Mouse (Mus musculus): Measurements from ENCODE around the gene Far2. TPM values are rescaled to one million over a fixed set of nuclear protein-coding genes. Genes with fewer than 3 reads are reported as not detected.
A peak's percentile ranks its signal among the peaks of the same experiment; 100 is the strongest.

The Far2 gene
- total RNA-seq (2014; fragmentation: Nextera tagmentation) (3.5 and 4.2 TPM in 2 replicates), total RNA-seq (2017) (3.3 and 3.7 TPM in 2 replicates), polyA plus RNA-seq (2012) (0.16 and 0.17 TPM in 2 replicates)

- ATAC-seq (ENCODE audit: extremely low read depth, insufficient number of reproducible peaks, low FRiP score, poor library complexity, severe bottlenecking) (no peak), DNase-seq (ENCODE audit: low spot score) (no peak)
- no peaks in the 10 kb centered on the region for H3K27me3 ChIP-seq (ENCODE audit: insufficient read depth, low read length)
- H3K9me3 ChIP-seq (replicated peaks) = no peaks in the 10 kb centered on the region
- H3K4me3 ChIP-seq (ENCODE audit: low read depth, low read length) = no peak within 1 kb of the TSS
- no peaks in the 10 kb centered on the region for H3K4me1 ChIP-seq (ENCODE audit: insufficient read depth, low read depth, low read length)
- TF ChIP-seq CTCF (IDR thresholded peaks at IDR 0.05; ENCODE audit: low read depth, low read length) (no peak), GATA1 (IDR thresholded peaks at IDR 0.05; ENCODE audit: borderline replicate concordance, low read length) (no peak)
- H3K36me3 ChIP-seq (replicated peaks) = no peaks in the 10 kb centered on the region
Observed at GRCm38 (mm10) chr6:148046881-148047649, at the start of gene Far2. TSS of gene Far2 (plus strand) at chr6:148047259.

- no peaks in the 10 kb centered on the region for H3K4me1 ChIP-seq (ENCODE audit: insufficient read depth, low read depth, low read length)
- TF ChIP-seq POLR2AphosphoS5 (IDR thresholded peaks at IDR 0.05; ENCODE audit: insufficient replicate concordance, low read depth, low read length) (no peak), GATA2 (IDR thresholded peaks at IDR 0.05; ENCODE audit: borderline replicate concordance, low read depth, low read length) (no peak), CTCF (IDR thresholded peaks at IDR 0.05; ENCODE audit: low read depth, low read length) (no peak)
- no peak for ATAC-seq (ENCODE audit: extremely low read depth, insufficient number of reproducible peaks, low FRiP score, poor library complexity, severe bottlenecking)
Observed at GRCm38 (mm10) chr6:148000483-148000882, 46.6 kb upstream of the Far2 start.

DNA sequence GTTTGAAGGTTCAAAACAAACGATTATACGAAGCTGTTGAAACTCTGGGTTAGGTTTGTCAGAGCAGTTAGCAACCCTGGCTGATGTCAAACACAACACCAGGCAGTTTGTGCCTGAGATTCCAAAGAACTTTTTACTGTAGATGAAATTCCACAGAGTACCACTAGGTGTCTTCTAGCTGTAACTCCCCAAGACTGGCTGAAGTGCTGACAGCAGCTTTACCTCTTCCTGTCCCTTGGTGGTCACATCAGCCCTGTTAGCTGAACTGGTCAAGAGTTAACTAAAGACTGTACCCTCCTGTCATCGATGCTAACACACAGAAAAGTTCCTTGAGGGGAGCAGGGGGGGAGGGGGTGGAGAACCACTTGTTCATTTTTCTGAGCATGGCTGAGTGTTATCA is 46.0 kb upstream of the Far2 start:
- Histone ChIP-seq H3K4me3 (ENCODE audit: low read depth, low read length) (no peak overlapping the region), H3K9me3 (replicated peaks) (no peaks in the 10 kb centered on the region), H3K27me3 (ENCODE audit: insufficient read depth, low read length) (no peaks in the 10 kb centered on the region), H3K4me1 (ENCODE audit: insufficient read depth, low read depth, low read length) (no peaks in the 10 kb centered on the region), H3K36me3 (replicated peaks) (no peaks in the 10 kb centered on the region)
- DNase-seq (ENCODE audit: low spot score) (no peak), ATAC-seq (ENCODE audit: extremely low read depth, insufficient number of reproducible peaks, low FRiP score, poor library complexity, severe bottlenecking) (0 out of 2 replicates have a peak, but pooled peaks have one; percentile 40)
- TF ChIP-seq CTCF (IDR thresholded peaks at IDR 0.05; ENCODE audit: low read depth, low read length) = peak; percentile 21; the same call in 1 of the 2 replicates
- TF ChIP-seq POLR2AphosphoS5 (IDR thresholded peaks at IDR 0.05; ENCODE audit: insufficient replicate concordance, low read depth, low read length) = no peak

More at GRCm38 (mm10) chr6:148000483-148000882, 46.6 kb upstream of the Far2 start:
- no peak for DNase-seq (ENCODE audit: low spot score)
- Histone ChIP-seq H3K4me3 (ENCODE audit: low read depth, low read length) (no peak overlapping the region), H3K27me3 (ENCODE audit: insufficient read depth, low read length) (no peaks in the 10 kb centered on the region), H3K36me3 (replicated peaks) (no peaks in the 10 kb centered on the region), H3K9me3 (replicated peaks) (no peaks in the 10 kb centered on the region)

DNA sequence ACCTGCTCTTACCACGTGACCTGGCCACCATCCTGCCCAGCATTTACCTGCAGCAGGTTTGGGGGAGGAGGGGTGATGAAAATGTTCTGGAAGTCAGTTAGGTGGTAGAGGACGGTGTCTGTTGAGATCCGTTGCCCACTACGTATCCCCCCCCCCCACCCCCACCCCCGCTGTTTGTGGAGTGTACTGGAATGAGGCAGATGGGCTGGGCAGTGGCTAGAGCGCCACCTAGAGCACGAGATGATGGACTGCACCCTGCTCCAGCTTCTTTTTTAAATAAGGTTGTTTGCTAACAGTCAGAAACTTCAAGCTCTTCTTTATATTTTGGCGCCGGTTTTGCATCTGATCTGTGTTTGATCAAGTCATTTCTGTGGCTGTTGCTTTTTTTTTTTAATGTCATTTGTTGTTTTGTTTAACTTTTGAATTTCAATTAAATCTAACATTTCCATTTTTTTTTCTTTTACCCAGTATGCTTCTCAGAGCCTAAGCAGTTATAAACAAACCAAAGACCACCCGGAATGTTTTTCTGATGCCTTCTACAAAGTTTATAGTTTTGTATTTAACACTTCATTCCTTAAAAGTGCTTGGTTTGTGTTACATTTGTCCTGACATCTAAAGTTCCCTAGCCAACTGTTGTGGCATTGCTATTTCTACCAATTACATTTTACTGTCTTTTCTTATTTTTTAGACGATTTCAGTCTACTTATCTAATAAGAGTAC is 40.8 kb upstream of the Far2 start:
- ATAC-seq (ENCODE audit: extremely low read depth, insufficient number of reproducible peaks, low FRiP score, poor library complexity, severe bottlenecking) (no peak), DNase-seq (ENCODE audit: low spot score) (no peak)
- H3K4me1 ChIP-seq (ENCODE audit: insufficient read depth, low read depth, low read length) = no peaks in the 10 kb centered on the region
- no peaks in the 10 kb centered on the region for H3K9me3 ChIP-seq (replicated peaks)
- TF ChIP-seq POLR2AphosphoS5 (IDR thresholded peaks at IDR 0.05; ENCODE audit: insufficient replicate concordance, low read depth, low read length) (no peak), TAL1 (conservative IDR thresholded peaks at IDR 0.05; ENCODE audit: low read depth, low read length) (no peak), GATA2 (IDR thresholded peaks at IDR 0.05; ENCODE audit: borderline replicate concordance, low read depth, low read length) (no peak), CTCF (IDR thresholded peaks at IDR 0.05; ENCODE audit: low read depth, low read length) (no peak), GATA1 (IDR thresholded peaks at IDR 0.05; ENCODE audit: borderline replicate concordance, low read length) (no peak)
- H3K27me3 ChIP-seq (ENCODE audit: insufficient read depth, low read length) = no peaks in the 10 kb centered on the region
- H3K36me3 ChIP-seq (replicated peaks) = no peaks in the 10 kb centered on the region
- no peak overlapping the region for H3K4me3 ChIP-seq (ENCODE audit: low read depth, low read length)

DNA sequence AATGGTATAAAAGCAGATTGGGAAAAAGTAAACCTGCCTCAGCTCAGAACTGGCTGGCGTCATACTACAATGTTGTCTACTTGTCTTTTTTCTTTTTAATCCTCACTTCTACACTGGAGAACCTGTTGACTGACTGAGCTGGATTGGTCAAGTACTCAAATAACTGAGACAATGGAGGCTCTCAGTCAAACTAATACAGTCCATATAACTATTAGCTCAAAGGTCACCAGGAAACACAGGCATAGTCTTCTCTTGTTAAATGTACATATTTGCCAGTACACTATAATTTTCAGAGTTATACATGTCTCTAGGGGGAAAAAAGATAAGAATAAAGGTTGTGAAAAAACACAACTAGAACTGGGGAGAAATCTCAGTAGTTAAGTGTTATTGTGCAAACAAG is 6.3 kb upstream of the Far2 start:
- no peak for TF ChIP-seq CTCF (IDR thresholded peaks at IDR 0.05; ENCODE audit: low read depth, low read length)
- TF ChIP-seq GATA1 (IDR thresholded peaks at IDR 0.05; ENCODE audit: borderline replicate concordance, low read length) = no peak
- TF ChIP-seq GATA2 (IDR thresholded peaks at IDR 0.05; ENCODE audit: borderline replicate concordance, low read depth, low read length) = no peak
- TF ChIP-seq POLR2AphosphoS5 (IDR thresholded peaks at IDR 0.05; ENCODE audit: insufficient replicate concordance, low read depth, low read length) = no peak
- TF ChIP-seq TAL1 (conservative IDR thresholded peaks at IDR 0.05; ENCODE audit: low read depth, low read length) = no peak
- Histone ChIP-seq H3K9me3 (replicated peaks) (no peaks in the 10 kb centered on the region), H3K4me1 (ENCODE audit: insufficient read depth, low read depth, low read length) (no peaks in the 10 kb centered on the region), H3K27me3 (ENCODE audit: insufficient read depth, low read length) (no peaks in the 10 kb centered on the region), H3K36me3 (replicated peaks) (no peaks in the 10 kb centered on the region), H3K4me3 (ENCODE audit: low read depth, low read length) (no peak overlapping the region)
- ATAC-seq (ENCODE audit: extremely low read depth, insufficient number of reproducible peaks, low FRiP score, poor library complexity, severe bottlenecking) (no peak), DNase-seq (ENCODE audit: low spot score) (no peak)

DNA sequence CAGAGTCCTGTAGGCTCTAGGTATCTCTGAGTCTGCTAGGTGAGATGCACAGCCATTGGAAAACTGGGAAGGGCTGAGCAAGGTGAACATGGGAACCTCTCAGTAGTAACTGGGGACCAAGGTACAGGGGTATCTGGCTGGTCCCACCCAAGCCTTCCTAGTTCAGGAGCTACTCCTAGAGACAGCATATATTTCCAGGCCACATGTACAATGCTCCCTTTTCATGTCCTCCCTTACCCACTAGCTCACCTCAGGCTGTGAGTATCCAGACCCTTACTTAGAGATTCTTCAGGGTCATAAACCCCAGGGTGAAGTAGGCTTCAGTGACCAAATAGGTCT is 560 bp downstream of the Far2 start:
- Histone ChIP-seq H3K9me3 (replicated peaks) (no peaks in the 10 kb centered on the region), H3K36me3 (replicated peaks) (no peaks in the 10 kb centered on the region), H3K27me3 (ENCODE audit: insufficient read depth, low read length) (no peaks in the 10 kb centered on the region), H3K4me3 (ENCODE audit: low read depth, low read length) (no peak overlapping the region), H3K4me1 (ENCODE audit: insufficient read depth, low read depth, low read length) (no peaks in the 10 kb centered on the region)
- DNase-seq (ENCODE audit: low spot score) = no peak
- ATAC-seq (ENCODE audit: extremely low read depth, insufficient number of reproducible peaks, low FRiP score, poor library complexity, severe bottlenecking) = no peak
- no peak for TF ChIP-seq TAL1 (conservative IDR thresholded peaks at IDR 0.05; ENCODE audit: low read depth, low read length)
- TF ChIP-seq POLR2AphosphoS5 (IDR thresholded peaks at IDR 0.05; ENCODE audit: insufficient replicate concordance, low read depth, low read length) = no peak
- TF ChIP-seq CTCF (IDR thresholded peaks at IDR 0.05; ENCODE audit: low read depth, low read length) = no peak
- TF ChIP-seq GATA1 (IDR thresholded peaks at IDR 0.05; ENCODE audit: borderline replicate concordance, low read length) = no peak
- TF ChIP-seq GATA2 (IDR thresholded peaks at IDR 0.05; ENCODE audit: borderline replicate concordance, low read depth, low read length) = no peak

Measured in G1E (cell line).